Mouse (Mus musculus): ENCODE data around the gene Dgcr6.

DNA sequence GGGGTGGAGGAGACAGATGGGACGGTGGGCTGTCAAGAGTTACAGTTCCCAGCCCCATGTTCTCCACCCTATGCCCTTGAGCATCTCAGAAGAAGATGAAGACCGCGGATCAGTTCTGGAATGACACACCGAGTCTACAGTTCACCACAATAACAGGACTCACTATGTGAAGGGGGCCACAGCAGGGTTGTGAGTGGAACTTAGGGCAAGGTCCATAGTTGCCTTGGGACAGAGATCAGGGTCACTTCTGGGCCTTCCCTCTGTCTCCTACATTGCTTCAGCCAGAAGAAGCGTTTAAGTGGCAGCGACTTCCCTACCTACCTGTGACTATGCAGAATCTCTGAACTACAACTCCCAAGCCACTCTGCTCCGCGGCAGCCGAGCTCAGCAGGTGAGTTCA lies 15.6 kb upstream of the Dgcr6 start:
- TF ChIP-seq CTCF (IDR thresholded peaks at IDR 0.05; ENCODE audit: low read depth) (no peak), EP300 (IDR thresholded peaks at IDR 0.05; ENCODE audit: low read depth) (no peak)

All from heart, postnatal 0 days (tissue).